Mouse (Mus musculus): ENCODE data around the gene Cdkn2b. TPM values are rescaled to one million over a fixed set of nuclear protein-coding genes. Genes with fewer than 3 reads are reported as not detected.

The Cdkn2b gene
- polyA plus RNA-seq, 2 experiments, result 0.11 TPM; not detected in 1

GRCm38 (mm10) chr4:89302129-89302528, 8.7 kb downstream of the Cdkn2b start:
- 0% methylated on average over 1 of the region's 1 CpGs for WGBS (ENCODE audit: insufficient replicate concordance)
- no peaks in the 10 kb centered on the region for H3K4me1 ChIP-seq (replicated peaks; ENCODE audit: control insufficient read depth in 2 of 2, insufficient read depth in 2 of 2, low read length in 1 of 2)
- H3K36me3 ChIP-seq (replicated peaks; ENCODE audit: control insufficient read depth, insufficient read depth, low read depth), result no peaks in the 10 kb centered on the region
- H3K9ac ChIP-seq (replicated peaks), result no peak overlapping the region
- no peak overlapping the region for H3K4me3 ChIP-seq (ENCODE audit: insufficient read depth in 1 of 2, low read depth in 2 of 2, low read length in 2 of 2)
- no peaks in the 10 kb centered on the region for H3K9me3 ChIP-seq (ENCODE audit: control insufficient read depth, low read length)
- DNase-seq (ENCODE audit: low read depth in 3 of 3, low spot score in 3 of 3) (no peak), ATAC-seq (ENCODE audit: insufficient read depth) (no peak)
- no peak overlapping the region for H3K27ac ChIP-seq
- no peak for TF ChIP-seq EP300 (IDR thresholded peaks at IDR 0.05; ENCODE audit: low read depth)
- no peak for TF ChIP-seq CTCF (IDR thresholded peaks at IDR 0.05; ENCODE audit: low read depth)
- no peak overlapping the region for H3K4me2 ChIP-seq (ENCODE audit: low read depth)
- peaks cover 79% of the 10 kb centered on the region for H3K27me3 ChIP-seq (ENCODE audit: control insufficient read depth, insufficient read depth, low read length)

GRCm38 (mm10) chr4:89299721-89300120, 11.1 kb downstream of the Cdkn2b start:
- no peak overlapping the region for H3K27ac ChIP-seq
- H3K9me3 ChIP-seq (ENCODE audit: control insufficient read depth, low read length), result no peaks in the 10 kb centered on the region
- no peaks in the 10 kb centered on the region for H3K36me3 ChIP-seq (replicated peaks; ENCODE audit: control insufficient read depth, insufficient read depth, low read depth)
- no peak overlapping the region for H3K9ac ChIP-seq (replicated peaks)
- H3K4me1 ChIP-seq (replicated peaks; ENCODE audit: control insufficient read depth in 2 of 2, insufficient read depth in 2 of 2, low read length in 1 of 2), result no peaks in the 10 kb centered on the region
- H3K4me3 ChIP-seq (ENCODE audit: insufficient read depth in 1 of 2, low read depth in 2 of 2, low read length in 2 of 2), result no peak overlapping the region
- 3% methylated on average over 2 of the region's 2 CpGs for WGBS (ENCODE audit: insufficient replicate concordance)
- peaks cover 81% of the 10 kb centered on the region for H3K27me3 ChIP-seq (ENCODE audit: control insufficient read depth, insufficient read depth, low read length)
- TF ChIP-seq CTCF (IDR thresholded peaks at IDR 0.05; ENCODE audit: low read depth) (no peak), EP300 (IDR thresholded peaks at IDR 0.05; ENCODE audit: low read depth) (no peak)
- ATAC-seq (ENCODE audit: insufficient read depth) (no peak), DNase-seq (ENCODE audit: low read depth in 3 of 3, low spot score in 3 of 3) (no peak)
- no peak overlapping the region for H3K4me2 ChIP-seq (ENCODE audit: low read depth)

GRCm38 (mm10) chr4:89295441-89296220, 15.2 kb downstream of the Cdkn2b start:
- no peak for ATAC-seq (ENCODE audit: insufficient read depth)
- Histone ChIP-seq H3K4me2 (ENCODE audit: low read depth) (peak overlapping the region; percentile 71), H3K4me3 (ENCODE audit: insufficient read depth in 1 of 2, low read depth in 2 of 2, low read length in 2 of 2) (peak overlapping the region; percentile 54 to 59; a peak in 3 of 4 replicates), H3K27ac (no peak overlapping the region), H3K36me3 (replicated peaks; ENCODE audit: control insufficient read depth, insufficient read depth, low read depth) (no peaks in the 10 kb centered on the region), H3K27me3 (ENCODE audit: control insufficient read depth, insufficient read depth, low read length) (peaks cover 89% of the 10 kb centered on the region), H3K9ac (replicated peaks) (no peak overlapping the region), H3K4me1 (replicated peaks; ENCODE audit: control insufficient read depth in 2 of 2, insufficient read depth in 2 of 2, low read length in 1 of 2) (no peaks in the 10 kb centered on the region), H3K9me3 (ENCODE audit: control insufficient read depth, low read length) (no peaks in the 10 kb centered on the region)
- 2% methylated on average over 31 of the region's 31 CpGs for WGBS (ENCODE audit: insufficient replicate concordance)
- TF ChIP-seq CTCF (IDR thresholded peaks at IDR 0.05; ENCODE audit: low read depth) (no peak), EP300 (IDR thresholded peaks at IDR 0.05; ENCODE audit: low read depth) (no peak)
- no peak for DNase-seq (ENCODE audit: low read depth in 3 of 3, low spot score in 3 of 3)

- H3K27me3 ChIP-seq (ENCODE audit: control insufficient read depth, insufficient read depth, low read length), result peaks cover 89% of the 10 kb centered on the region
- no peaks in the 10 kb centered on the region for H3K9me3 ChIP-seq (ENCODE audit: control insufficient read depth, low read length)
- TF ChIP-seq CTCF (IDR thresholded peaks at IDR 0.05; ENCODE audit: low read depth) (no peak), EP300 (IDR thresholded peaks at IDR 0.05; ENCODE audit: low read depth) (no peak)
- peak within 1 kb of the TSS; percentile 54 to 59 for H3K4me3 ChIP-seq (ENCODE audit: insufficient read depth in 1 of 2, low read depth in 2 of 2, low read length in 2 of 2)
- ATAC-seq (ENCODE audit: insufficient read depth), result peak; percentile 37; the same call in 1 of the 2 replicates
- no peak within 1 kb of the TSS for H3K9ac ChIP-seq (replicated peaks)
- WGBS (ENCODE audit: insufficient replicate concordance), result under 1% methylated on average over 108 of the region's 117 CpGs
- peak within 1 kb of the TSS; percentile 71 for H3K4me2 ChIP-seq (ENCODE audit: low read depth)
- H3K27ac ChIP-seq, result no peak within 1 kb of the TSS
- DNase-seq (ENCODE audit: low read depth in 3 of 3, low spot score in 3 of 3), result no peak
- no peaks in the 10 kb centered on the region for H3K4me1 ChIP-seq (replicated peaks; ENCODE audit: control insufficient read depth in 2 of 2, insufficient read depth in 2 of 2, low read length in 1 of 2)
- no peaks in the 10 kb centered on the region for H3K36me3 ChIP-seq (replicated peaks; ENCODE audit: control insufficient read depth, insufficient read depth, low read depth)
Observed at GRCm38 (mm10) chr4:89294486-89295440, 16.1 kb downstream of the Cdkn2b start, which contains the start of gene Cdkn2a. Gene Cdkn2a, minus strand, starts transcription at chr4:89294653.

- Histone ChIP-seq H3K27ac (no peak overlapping the region), H3K27me3 (ENCODE audit: control insufficient read depth, insufficient read depth, low read length) (peaks cover 86% of the 10 kb centered on the region), H3K4me3 (ENCODE audit: insufficient read depth in 1 of 2, low read depth in 2 of 2, low read length in 2 of 2) (peak overlapping the region; percentile 12 to 59; a peak in 3 of 4 replicates), H3K4me1 (replicated peaks; ENCODE audit: control insufficient read depth in 2 of 2, insufficient read depth in 2 of 2, low read length in 1 of 2) (no peaks in the 10 kb centered on the region), H3K9ac (replicated peaks) (no peak overlapping the region), H3K36me3 (replicated peaks; ENCODE audit: control insufficient read depth, insufficient read depth, low read depth) (no peaks in the 10 kb centered on the region), H3K9me3 (ENCODE audit: control insufficient read depth, low read length) (no peaks in the 10 kb centered on the region), H3K4me2 (ENCODE audit: low read depth) (peak overlapping the region; percentile 71)
- WGBS (ENCODE audit: insufficient replicate concordance), result 2% methylated on average over 25 of the region's 26 CpGs
- ATAC-seq (ENCODE audit: insufficient read depth) (no peak), DNase-seq (ENCODE audit: low read depth in 3 of 3, low spot score in 3 of 3) (no peak)
- no peak for TF ChIP-seq CTCF (IDR thresholded peaks at IDR 0.05; ENCODE audit: low read depth)
- no peak for TF ChIP-seq EP300 (IDR thresholded peaks at IDR 0.05; ENCODE audit: low read depth)
Observed at GRCm38 (mm10) chr4:89294091-89294485, 16.8 kb downstream of the Cdkn2b start.
